Mouse (Mus musculus) midbrain, embryonic 16.5 days (tissue): ENCODE results near the gene Prkcd. TPM values are rescaled to one million over a fixed set of nuclear protein-coding genes. Genes with fewer than 3 reads are reported as not detected.
"Not testable (repeated sequence)": the region's sequence is repeated elsewhere in the genome, so short reads cannot be mapped to it uniquely, and the experiment has no call there.

ENCODE experiments used
- ATAC-seq: fragments of 200-750 bp; cut with Nextera tagmentation; 2 replicates; pipeline ENCODE4 v1.8.0; 2017; ENCODE audit warnings: moderate TSS enrichment
- H3K27ac ChIP-seq: fragments of 300-500 bp; sonication (generic); 2 replicates; pipeline ENCODE4 v1.5.1; 2014; ENCODE audit warnings: mild to moderate bottlenecking, low read length, mixed read lengths
- H3K27me3 ChIP-seq: fragments of 300-500 bp; sonication (generic); 2 replicates; pipeline ENCODE4 v1.6.1; 2014; ENCODE audit warnings: low read depth, low read length, mixed read lengths; ENCODE audit not compliant: control insufficient read depth, insufficient read depth
- H3K36me3 ChIP-seq: fragments of 300-500 bp; sonication (generic); 2 replicates; pipeline ENCODE4 v1.6.1; 2014; ENCODE audit warnings: mild to moderate bottlenecking, low read length, moderate library complexity, mixed read lengths; ENCODE audit not compliant: control insufficient read depth, insufficient read depth
- H3K4me1 ChIP-seq: fragments of 300-500 bp; sonication (generic); 2 replicates; pipeline ENCODE4 v1.6.1; 2014; ENCODE audit warnings: mild to moderate bottlenecking, low read length, mixed read lengths; ENCODE audit not compliant: control insufficient read depth, insufficient read depth
- H3K4me2 ChIP-seq: fragments of 300-500 bp; sonication (generic); 2 replicates; pipeline ENCODE4 v1.6.1; 2014; ENCODE audit warnings: mild to moderate bottlenecking, low read length, mixed read lengths
- H3K4me3 ChIP-seq: fragments of 300-500 bp; sonication (generic); 2 replicates; pipeline ENCODE4 v1.5.1; 2014; ENCODE audit warnings: low read depth, mild to moderate bottlenecking, low read length, moderate library complexity, mixed read lengths
- H3K9ac ChIP-seq: fragments of 300-500 bp; sonication (generic); 2 replicates; pipeline ENCODE4 v1.6.1; 2014; ENCODE audit warnings: low read depth, low read length, mixed read lengths
- H3K9me3 ChIP-seq: fragments of 300-500 bp; sonication (generic); replicated peaks from 2 replicates; pipeline ENCODE4 v1.6.1; 2014; ENCODE audit warnings: mild to moderate bottlenecking, low read length, mixed read lengths; ENCODE audit not compliant: control insufficient read depth, poor library complexity, severe bottlenecking
- WGBS: fragments of 180-500 bp; shearing (Covaris S2); extraction: QIAGEN DNeasy Blood & Tissue Kit; methylation state at CpG from one replicate; pipeline ENCODE4 v1.1.7; 2014; 5-methylcytosine and 5-hydroxymethylcytosine counted together
- polyA plus RNA-seq: library from polyadenylated mRNA; unstranded; fragments of >200 nt; fragmentation: Nextera tagmentation; extraction: Ambion mirVana; gene quantifications from 2 replicates; pipeline ENCODE4 v1.2.1, GENCODE M21; 2015

Prkcd gene
- polyA plus RNA-seq, 1 experiment from 2014 or later = 15.4 TPM

DNA sequence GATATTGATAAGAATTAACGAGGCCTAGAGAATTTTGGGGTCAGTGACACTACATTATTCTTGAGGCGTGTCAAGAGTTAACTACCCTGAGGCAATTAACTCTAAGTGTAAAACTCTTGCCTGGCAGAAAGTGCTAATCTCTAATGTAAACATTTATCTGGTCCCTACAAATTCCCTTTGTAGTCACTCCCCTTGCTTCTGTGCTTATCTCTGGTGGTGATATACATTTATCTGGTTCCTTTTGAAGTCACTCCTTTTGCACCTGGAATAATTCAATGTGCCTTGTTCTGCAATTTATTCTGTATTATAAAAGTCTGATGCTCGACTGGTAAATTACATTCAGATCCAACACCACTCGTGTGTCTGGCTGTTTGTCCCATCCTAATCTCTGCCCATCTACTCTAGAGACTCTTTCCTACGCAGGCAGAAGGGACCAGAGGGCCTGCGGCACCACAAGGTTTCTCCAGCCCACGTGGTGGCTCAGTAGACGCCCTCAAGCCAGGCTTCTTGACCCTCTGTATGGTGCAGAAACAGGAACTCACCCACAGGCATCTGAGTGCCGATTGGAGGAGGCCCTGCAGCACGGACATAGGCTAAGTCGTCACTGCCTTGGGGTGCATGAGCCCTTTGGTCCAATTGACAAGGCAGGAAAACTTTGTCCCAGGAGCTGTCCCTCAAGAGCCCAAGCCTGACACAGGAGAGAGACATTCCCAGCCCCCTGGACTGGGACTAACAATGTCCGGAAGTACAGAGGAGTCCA, 48.5 kb downstream of the Prkcd start:
- not testable (repeated sequence) for ATAC-seq, H3K4me1 ChIP-seq
- WGBS = 49% methylated on average over 10 of the region's 12 CpGs

DNA sequence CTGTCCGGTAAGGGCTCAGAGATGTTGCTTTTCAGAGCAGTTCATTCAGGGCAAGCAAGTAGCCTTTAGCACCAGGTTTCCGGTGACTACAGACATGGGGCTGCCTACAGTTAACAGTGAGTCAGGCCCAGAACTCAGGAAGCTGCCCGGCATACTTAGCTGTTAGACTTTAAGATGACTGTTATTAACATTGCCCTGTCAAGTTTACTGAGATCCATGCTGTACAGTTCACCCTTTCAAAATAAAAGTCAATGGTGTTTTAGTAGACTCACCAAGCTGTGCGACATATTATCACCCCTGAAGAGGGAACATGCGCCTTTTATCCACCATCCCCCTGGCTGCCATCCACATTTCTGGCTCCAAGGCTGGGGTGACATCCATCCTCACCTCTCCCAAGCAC, 49.8 kb downstream of the Prkcd start:
- H3K27me3 ChIP-seq = no peaks in the 10 kb centered on the region
- no peak overlapping the region for H3K4me2 ChIP-seq
- peaks cover 17% of the 10 kb centered on the region for H3K36me3 ChIP-seq
- 79% methylated on average over 5 of the region's 5 CpGs for WGBS
- no peak overlapping the region for H3K4me3 ChIP-seq
- no peak for ATAC-seq
- H3K4me1 ChIP-seq = 0 out of 2 replicates have a peak, but pooled peaks cover 2% of the 10 kb centered on the region
- H3K9me3 ChIP-seq = no peaks in the 10 kb centered on the region
- H3K9ac ChIP-seq = no peak overlapping the region
- H3K27ac ChIP-seq = no peak overlapping the region

More for the DNA sequence above, 48.5 kb downstream of the Prkcd start:
- not testable (repeated sequence) for H3K36me3 ChIP-seq, H3K9me3 ChIP-seq, H3K9ac ChIP-seq, H3K4me2 ChIP-seq, H3K4me3 ChIP-seq, H3K27me3 ChIP-seq, H3K27ac ChIP-seq

DNA sequence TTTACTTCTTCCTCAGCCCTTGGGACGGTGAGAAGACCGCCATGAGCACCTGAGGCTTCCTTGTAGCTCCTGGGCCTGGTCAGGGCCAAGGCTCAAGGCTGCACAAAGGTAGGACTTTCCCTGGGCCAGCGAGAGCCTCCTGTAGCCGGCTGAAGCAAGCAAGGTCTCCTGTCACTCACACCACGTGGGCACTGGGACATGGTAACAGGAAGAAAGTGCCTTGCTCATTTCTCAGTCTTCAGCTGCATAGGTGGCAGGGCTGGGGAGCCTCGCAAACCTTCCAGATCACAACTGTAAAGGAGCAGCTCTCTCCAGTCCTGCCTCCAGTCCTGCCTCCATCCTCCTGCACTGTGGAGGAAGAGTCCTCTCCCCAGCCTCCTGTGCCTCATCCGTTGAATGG, 50.2 kb downstream of the Prkcd start:
- ATAC-seq = no peak
- Histone ChIP-seq H3K4me1 (0 out of 2 replicates have a peak, but pooled peaks cover 2% of the 10 kb centered on the region), H3K4me2 (no peak overlapping the region), H3K4me3 (no peak overlapping the region), H3K9ac (no peak overlapping the region), H3K9me3 (no peaks in the 10 kb centered on the region), H3K36me3 (peaks cover 22% of the 10 kb centered on the region), H3K27me3 (no peaks in the 10 kb centered on the region), H3K27ac (no peak overlapping the region)
- WGBS = 75% methylated on average over 7 of the region's 7 CpGs

DNA sequence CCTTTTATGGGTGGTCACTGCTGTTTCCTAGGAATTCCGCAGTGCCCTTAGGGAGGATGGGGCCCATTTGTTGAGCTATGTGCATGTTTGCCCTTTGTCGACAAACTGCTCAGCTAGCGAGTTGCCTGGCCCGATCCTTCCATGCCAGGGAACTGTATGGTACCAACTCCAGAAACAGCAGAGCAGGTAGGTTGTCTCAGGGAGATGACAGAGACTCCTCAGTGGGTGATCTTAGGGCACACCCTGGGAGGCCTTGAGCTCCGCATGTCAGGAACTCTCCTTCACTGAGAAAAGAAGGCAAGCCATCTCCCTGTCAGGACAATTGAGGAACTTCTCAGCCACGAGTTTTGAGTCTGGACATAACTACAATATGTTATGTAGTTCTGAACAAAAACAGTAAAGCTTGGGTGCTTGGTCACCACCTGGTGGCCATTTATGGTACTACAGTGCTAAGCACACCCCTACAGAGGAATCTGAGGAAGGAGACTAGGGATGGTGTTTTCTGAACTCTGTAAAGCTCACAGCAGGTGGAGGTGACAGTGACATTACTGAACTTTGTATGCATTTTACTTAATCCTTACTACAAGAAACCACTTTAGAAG, 51.9 kb downstream of the Prkcd start:
- no peaks in the 10 kb centered on the region for H3K9me3 ChIP-seq
- peak; percentile 52 for ATAC-seq
- peaks cover 34% of the 10 kb centered on the region for H3K36me3 ChIP-seq
- H3K9ac ChIP-seq = no peak overlapping the region
- WGBS = 66% methylated on average over 6 of the region's 6 CpGs
- no peaks in the 10 kb centered on the region for H3K4me1 ChIP-seq
- no peak overlapping the region for H3K4me2 ChIP-seq
- H3K27me3 ChIP-seq = no peaks in the 10 kb centered on the region
- no peak overlapping the region for H3K4me3 ChIP-seq
- no peak overlapping the region for H3K27ac ChIP-seq

DNA sequence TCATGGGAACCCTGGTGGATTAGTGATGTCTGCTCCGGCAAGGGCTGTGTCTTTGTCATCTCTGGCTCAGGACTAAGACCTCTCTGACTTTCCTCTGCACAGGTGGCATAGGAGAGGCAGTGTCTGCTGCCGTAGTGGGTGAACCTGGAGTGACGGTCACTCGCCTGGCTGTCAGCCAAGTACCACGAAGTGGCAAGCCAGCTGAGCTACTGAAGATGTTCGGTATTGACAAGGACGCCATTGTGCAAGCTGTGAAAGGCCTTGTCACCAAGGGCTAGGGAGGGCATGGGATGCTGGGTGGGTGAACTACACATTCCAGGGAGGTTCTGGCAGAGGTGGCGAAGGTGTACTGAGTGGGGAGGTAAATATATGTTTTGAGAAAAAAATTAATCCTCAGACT, 52.8 kb downstream of the Prkcd start:
- ATAC-seq = no peak
- Histone ChIP-seq H3K9ac (no peak overlapping the region), H3K36me3 (peaks cover 41% of the 10 kb centered on the region), H3K9me3 (no peaks in the 10 kb centered on the region), H3K4me3 (no peak overlapping the region), H3K4me2 (no peak overlapping the region), H3K4me1 (no peaks in the 10 kb centered on the region), H3K27me3 (no peaks in the 10 kb centered on the region), H3K27ac (no peak overlapping the region)
- 69% methylated on average over 8 of the region's 8 CpGs for WGBS

DNA sequence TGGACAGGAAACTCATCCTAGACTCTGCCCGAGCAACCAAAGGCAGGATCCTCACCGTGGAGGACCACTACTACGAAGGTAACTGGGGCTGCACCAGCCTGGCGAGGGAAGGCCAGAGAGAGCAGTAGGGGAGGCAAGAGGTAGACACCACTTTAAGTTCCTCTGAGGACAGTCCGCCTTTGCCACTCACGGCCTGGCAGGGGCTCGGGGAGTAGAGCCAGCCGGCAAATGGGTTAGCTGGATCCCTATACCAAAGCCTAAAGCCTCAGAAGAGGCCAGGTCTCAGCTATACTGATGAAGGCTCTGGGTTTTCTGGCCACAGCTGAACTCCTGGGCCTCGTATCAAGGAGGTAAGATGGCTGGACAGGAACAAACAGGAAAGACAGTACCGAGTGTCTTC, 53.8 kb downstream of the Prkcd start:
- no peak for ATAC-seq
- WGBS = 89% methylated on average over 10 of the region's 10 CpGs

DNA sequence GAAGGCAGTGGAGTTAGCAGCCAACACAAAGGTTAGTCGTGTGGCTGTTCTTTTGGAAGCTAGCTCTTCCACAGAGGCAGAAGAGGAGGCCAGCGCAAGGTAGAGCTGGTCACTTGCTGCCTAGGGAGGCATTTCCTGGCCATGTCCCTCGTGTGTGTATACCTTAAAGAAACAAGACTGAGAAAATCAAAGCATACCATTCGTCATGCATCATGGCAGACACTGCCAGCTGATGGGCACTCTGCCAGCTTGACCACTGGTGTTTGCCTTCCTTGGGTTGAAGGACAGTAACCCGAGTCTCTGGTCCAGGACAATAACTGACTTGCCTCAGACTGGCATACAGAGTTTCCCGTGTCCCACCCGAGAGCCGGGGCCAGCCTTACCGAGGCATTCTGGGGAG, 55.7 kb downstream of the Prkcd start:
- H3K4me2 ChIP-seq = no peak overlapping the region
- no peak for ATAC-seq

More for the DNA sequence above, 53.8 kb downstream of the Prkcd start:
- Histone ChIP-seq H3K27me3 (no peaks in the 10 kb centered on the region), H3K36me3 (peaks cover 48% of the 10 kb centered on the region), H3K4me2 (no peak overlapping the region), H3K27ac (no peak overlapping the region), H3K4me1 (no peaks in the 10 kb centered on the region), H3K9me3 (no peaks in the 10 kb centered on the region), H3K9ac (no peak overlapping the region), H3K4me3 (no peak overlapping the region)

DNA sequence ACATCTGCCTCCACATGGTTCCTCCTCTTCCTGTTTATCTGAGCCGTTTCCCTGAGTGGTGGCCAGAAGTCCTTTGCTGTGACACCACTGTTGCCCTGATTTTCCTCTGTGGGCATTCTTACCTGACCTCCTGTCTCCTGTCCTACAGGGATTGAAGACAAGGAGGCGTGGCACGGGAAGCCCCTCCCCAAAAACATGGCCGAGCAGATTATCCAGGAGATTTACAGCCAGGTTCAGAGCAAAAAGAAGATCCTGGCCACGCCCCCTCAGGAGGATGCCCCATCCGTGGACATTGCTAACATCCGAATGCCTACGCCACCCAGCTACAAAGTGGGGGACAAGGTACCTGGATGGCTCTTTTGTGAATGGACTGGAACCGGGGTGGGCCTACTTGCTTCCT, 58.0 kb downstream of the Prkcd start:
- H3K4me3 ChIP-seq = no peak overlapping the region
- no peak for ATAC-seq
- 90% methylated on average over 9 of the region's 9 CpGs for WGBS
- H3K36me3 ChIP-seq = peaks cover 64% of the 10 kb centered on the region
- H3K9me3 ChIP-seq = no peaks in the 10 kb centered on the region
- H3K9ac ChIP-seq = no peak overlapping the region
- no peak overlapping the region for H3K4me2 ChIP-seq
- no peaks in the 10 kb centered on the region for H3K4me1 ChIP-seq
- H3K27ac ChIP-seq = no peak overlapping the region
- no peaks in the 10 kb centered on the region for H3K27me3 ChIP-seq

More for the DNA sequence above, 55.7 kb downstream of the Prkcd start:
- Histone ChIP-seq H3K9me3 (no peaks in the 10 kb centered on the region), H3K4me1 (no peaks in the 10 kb centered on the region), H3K9ac (no peak overlapping the region), H3K36me3 (peaks cover 54% of the 10 kb centered on the region), H3K4me3 (no peak overlapping the region), H3K27me3 (no peaks in the 10 kb centered on the region), H3K27ac (no peak overlapping the region)
- 83% methylated on average over 9 of the region's 9 CpGs for WGBS

DNA sequence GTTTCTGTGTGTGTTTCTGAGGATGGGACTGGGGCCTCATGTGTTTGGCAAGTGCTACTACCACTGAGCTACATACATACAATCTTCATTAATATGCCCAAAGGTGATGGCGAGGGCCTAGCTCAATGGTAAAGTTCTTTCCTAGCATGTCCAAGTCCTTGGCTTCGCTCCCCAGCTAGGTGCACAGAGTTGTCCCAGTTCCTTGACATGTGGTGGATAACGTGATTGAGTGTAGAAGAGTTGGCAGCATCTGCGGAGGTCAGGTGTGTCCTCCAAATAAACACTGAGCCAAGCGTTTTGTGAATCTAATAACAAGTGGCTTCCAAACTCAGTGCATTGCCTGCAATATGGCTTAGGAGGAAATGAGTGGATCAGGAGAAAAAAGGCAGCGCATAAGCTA, 59.7 kb downstream of the Prkcd start:
- 95% methylated on average over 6 of the region's 6 CpGs for WGBS
- peaks cover 55% of the 10 kb centered on the region for H3K36me3 ChIP-seq

More for the DNA sequence above, 59.7 kb downstream of the Prkcd start:
- Histone ChIP-seq H3K4me3 (no peak overlapping the region), H3K9ac (no peak overlapping the region), H3K4me1 (peaks cover 3% of the 10 kb centered on the region; the same call in 1 of the 2 replicates), H3K27ac (no peak overlapping the region), H3K27me3 (no peaks in the 10 kb centered on the region), H3K9me3 (no peaks in the 10 kb centered on the region), H3K4me2 (no peak overlapping the region)
- no peak for ATAC-seq
